Mouse (Mus musculus): Measurements from ENCODE around the gene Abraxas1.

DNA sequence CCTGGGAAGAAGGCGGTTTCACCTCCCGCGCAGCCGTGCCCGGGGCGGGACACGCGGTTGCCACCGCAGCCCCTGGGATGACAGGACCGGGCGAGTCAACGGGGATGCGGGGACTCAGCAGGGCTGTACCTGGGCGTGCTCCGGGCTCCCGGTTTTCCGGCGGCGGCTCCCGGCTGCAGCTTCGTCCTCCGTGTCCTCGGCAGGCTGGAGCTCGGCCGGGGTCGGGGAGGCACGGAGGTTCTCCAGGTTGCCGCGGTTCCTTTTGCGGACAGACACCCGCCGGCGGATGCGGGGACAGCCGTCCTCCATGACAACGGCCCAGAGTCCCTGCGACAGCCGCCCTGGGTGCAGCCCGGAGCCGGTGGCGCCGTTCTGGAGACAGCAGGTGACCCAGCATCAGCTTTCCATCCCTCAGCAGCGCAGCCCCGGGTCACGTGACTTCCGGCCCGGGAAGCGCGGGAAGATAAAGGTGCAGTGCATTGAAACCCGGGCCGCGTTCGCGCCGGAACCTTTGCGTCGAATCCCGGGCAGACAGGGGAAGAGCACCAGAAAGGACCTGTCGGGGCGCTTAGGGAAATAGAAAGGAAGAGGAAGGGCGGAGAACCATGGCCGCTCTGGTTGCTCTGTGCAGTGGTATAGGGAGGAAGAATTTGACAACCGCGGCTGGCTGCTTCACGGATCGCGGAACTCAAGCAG is 22.5 kb downstream of the Abraxas1 start, which contains the start of the genes Helq and Mrps18c:
- TF ChIP-seq CTCF (conservative IDR thresholded peaks at IDR 0.05; ENCODE audit: insufficient read depth, insufficient read length, low read depth, low read length) = no peak
- peak; percentile 19 for TF ChIP-seq POLR2A (IDR thresholded peaks at IDR 0.05; ENCODE audit: low read depth, low read length)
